Mouse (Mus musculus) liver, embryonic 11.5 days (tissue): ENCODE results near the gene Slc17a6. TPM values are rescaled to one million over a fixed set of nuclear protein-coding genes. Genes with fewer than 3 reads are reported as not detected.
"Not testable (repeated sequence)": the region's sequence is repeated elsewhere in the genome, so short reads cannot be mapped to it uniquely, and the experiment has no call there.

Experiments used
- ATAC-seq: fragments of 200-750 bp; cut with Nextera tagmentation; replicated peaks from 2 replicates; pipeline ENCODE4 v1.8.0; 2017; ENCODE audit warnings: moderate number of reproducible peaks, mild to moderate bottlenecking, moderate TSS enrichment, moderate library complexity; ENCODE audit not compliant: low FRiP score
- DNase-seq: peaks from one replicate; pipeline ENCODE4 v3.0.0-alpha.2; 2017; ENCODE audit warnings: low spot score
- H3K27ac ChIP-seq: fragments of 300-500 bp; sonication (generic); 2 replicates; pipeline ENCODE4 v1.5.1; 2014; ENCODE audit warnings: mild to moderate bottlenecking, low read depth, low read length, control low read depth
- H3K27me3 ChIP-seq: fragments of 300-500 bp; sonication (generic); replicated peaks from 2 replicates; pipeline ENCODE4 v1.6.1; 2014; ENCODE audit warnings: low read length, mixed read lengths; ENCODE audit not compliant: control insufficient read depth, insufficient read depth
- H3K36me3 ChIP-seq: fragments of 300-500 bp; sonication (generic); 2 replicates; pipeline ENCODE4 v1.6.1; 2014; ENCODE audit warnings: mild to moderate bottlenecking, low read length, moderate library complexity, mixed read lengths; ENCODE audit not compliant: control insufficient read depth, insufficient read depth
- H3K4me1 ChIP-seq: fragments of 300-500 bp; sonication (generic); replicated peaks from 2 replicates; pipeline ENCODE4 v1.6.1; 2014; ENCODE audit warnings: low read length, mixed read lengths; ENCODE audit not compliant: control insufficient read depth, insufficient read depth
- H3K4me2 ChIP-seq: fragments of 300-500 bp; sonication (generic); 2 replicates; pipeline ENCODE4 v1.6.1; 2014; ENCODE audit warnings: mild to moderate bottlenecking, control low read depth, moderate library complexity
- H3K4me3 ChIP-seq: fragments of 300-500 bp; sonication (generic); 2 replicates; pipeline ENCODE4 v1.5.1; 2014; ENCODE audit warnings: low read depth, low read length, control low read depth
- H3K9ac ChIP-seq: fragments of 300-500 bp; sonication (generic); 2 replicates; pipeline ENCODE4 v1.6.1; 2014; ENCODE audit warnings: low read depth, low read length, control low read depth
- H3K9me3 ChIP-seq: fragments of 300-500 bp; sonication (generic); 2 replicates; pipeline ENCODE4 v1.6.1; 2016; ENCODE audit warnings: low read length, inconsistent platforms, mixed read lengths; ENCODE audit not compliant: control insufficient read depth
- WGBS: fragments of 180-500 bp; shearing (Covaris S2); extraction: QIAGEN DNeasy Blood & Tissue Kit; methylation state at CpG from one replicate; pipeline ENCODE4 v1.1.7; 2014; 5-methylcytosine and 5-hydroxymethylcytosine counted together
- polyA plus RNA-seq: library from polyadenylated mRNA; unstranded; fragments of >200 nt; fragmentation: Nextera tagmentation; extraction: Ambion mirVana; gene quantifications from 2 replicates; pipeline ENCODE4 v1.2.1, GENCODE M21; 2014

Slc17a6 gene
- polyA plus RNA-seq, 1 experiment from 2014 or later: not detected

DNA sequence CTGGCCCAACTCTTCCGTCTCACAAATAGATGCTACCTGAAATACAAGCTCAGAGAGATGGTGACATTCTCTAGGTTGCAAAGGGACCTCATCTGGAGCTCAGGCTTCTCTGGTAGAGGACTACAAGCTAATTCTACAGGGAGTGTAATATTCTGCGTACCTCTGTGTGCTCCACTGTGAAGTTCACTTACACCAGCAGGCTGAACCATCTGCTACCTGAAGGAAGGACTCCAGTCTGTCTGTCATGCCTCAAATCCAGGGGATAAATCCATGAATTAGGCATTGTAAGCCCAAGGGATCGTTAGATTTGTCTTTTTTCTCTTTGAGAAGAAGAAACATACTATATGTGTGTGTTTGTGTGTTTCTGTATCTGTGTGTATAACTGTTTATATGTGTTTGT is 9.4 kb downstream of the Slc17a6 start:
- no peak overlapping the region for H3K9ac ChIP-seq
- H3K36me3 ChIP-seq: no peaks in the 10 kb centered on the region
- 46% methylated on average over 3 of the region's 3 CpGs for WGBS
- no peak overlapping the region for H3K4me3 ChIP-seq
- H3K27me3 ChIP-seq: peaks cover 30% of the 10 kb centered on the region
- no peak for ATAC-seq
- H3K27ac ChIP-seq: no peak overlapping the region
- DNase-seq: no peak
- H3K9me3 ChIP-seq: no peaks in the 10 kb centered on the region
- H3K4me2 ChIP-seq: no peak overlapping the region
- H3K4me1 ChIP-seq: no peaks in the 10 kb centered on the region

DNA sequence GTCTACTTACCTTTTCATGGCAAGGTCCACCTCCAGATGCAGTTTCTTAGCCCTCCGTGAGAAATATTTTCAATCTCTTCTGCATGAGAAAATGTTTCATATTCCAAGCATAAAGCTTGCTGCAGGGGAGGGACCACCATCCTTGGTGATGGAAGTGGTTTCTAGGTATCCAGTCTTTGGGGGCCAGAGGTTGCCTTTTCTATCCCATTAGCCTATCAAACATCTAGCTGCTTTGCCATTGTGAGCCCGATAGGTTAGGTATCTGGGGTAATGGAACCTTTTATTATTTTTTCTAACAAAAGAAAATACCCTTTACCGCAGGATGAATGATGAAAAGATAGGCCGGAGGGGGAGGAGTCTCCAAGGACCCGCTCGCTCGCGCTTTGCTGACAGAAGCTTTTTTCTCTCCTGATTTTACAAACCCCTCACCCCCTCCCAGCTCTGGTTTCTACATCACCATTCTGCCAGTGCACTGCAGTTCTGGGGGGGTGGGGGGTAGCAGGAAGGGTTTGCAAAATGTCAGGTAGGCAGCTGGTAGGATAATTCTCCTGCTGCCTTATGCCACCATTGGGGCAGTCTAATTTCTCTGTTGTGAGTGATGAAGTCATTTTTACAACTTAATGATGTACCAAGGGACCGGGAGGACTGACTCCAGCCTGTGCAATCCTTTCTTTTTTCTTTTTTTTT is 10.9 kb downstream of the Slc17a6 start:
- 14% methylated on average over 9 of the region's 9 CpGs for WGBS
- H3K4me3 ChIP-seq: no peak overlapping the region
- no peak overlapping the region for H3K9ac ChIP-seq
- no peak for ATAC-seq
- peaks cover 15% of the 10 kb centered on the region for H3K27me3 ChIP-seq
- no peak for DNase-seq
- H3K36me3 ChIP-seq: no peaks in the 10 kb centered on the region
- no peaks in the 10 kb centered on the region for H3K4me1 ChIP-seq
- no peak overlapping the region for H3K27ac ChIP-seq
- no peaks in the 10 kb centered on the region for H3K9me3 ChIP-seq
- no peak overlapping the region for H3K4me2 ChIP-seq

DNA sequence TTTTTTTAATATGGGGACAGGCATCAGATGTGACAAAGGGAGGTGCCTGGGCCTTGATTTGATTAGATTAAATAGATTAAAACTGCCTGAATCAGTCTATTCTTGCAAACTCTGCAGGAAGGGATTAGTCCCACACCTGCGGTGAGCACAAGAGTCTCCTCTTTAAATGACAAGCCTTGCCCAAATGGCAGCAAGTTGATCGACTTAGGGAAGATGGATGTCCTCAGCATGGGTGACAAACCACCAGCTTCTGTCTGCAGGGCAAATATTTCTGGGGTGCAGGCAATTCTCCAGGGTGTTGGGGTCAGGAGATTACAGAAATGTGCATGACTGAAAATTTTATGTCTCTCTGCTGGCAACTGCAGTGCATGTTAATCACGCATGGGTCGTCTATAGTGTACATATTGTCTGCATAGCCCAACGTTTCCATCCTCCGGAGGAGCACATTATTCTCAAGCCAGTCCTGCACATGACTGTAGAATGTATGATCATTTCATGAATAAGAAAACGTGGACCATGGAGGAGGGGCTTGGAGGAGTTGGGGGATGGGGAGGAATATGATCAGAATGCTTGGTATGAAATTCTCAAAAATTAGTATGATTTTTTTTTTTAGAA is 11.5 kb downstream of the Slc17a6 start:
- no peak for ATAC-seq
- WGBS: 13% methylated on average over 7 of the region's 7 CpGs

DNA sequence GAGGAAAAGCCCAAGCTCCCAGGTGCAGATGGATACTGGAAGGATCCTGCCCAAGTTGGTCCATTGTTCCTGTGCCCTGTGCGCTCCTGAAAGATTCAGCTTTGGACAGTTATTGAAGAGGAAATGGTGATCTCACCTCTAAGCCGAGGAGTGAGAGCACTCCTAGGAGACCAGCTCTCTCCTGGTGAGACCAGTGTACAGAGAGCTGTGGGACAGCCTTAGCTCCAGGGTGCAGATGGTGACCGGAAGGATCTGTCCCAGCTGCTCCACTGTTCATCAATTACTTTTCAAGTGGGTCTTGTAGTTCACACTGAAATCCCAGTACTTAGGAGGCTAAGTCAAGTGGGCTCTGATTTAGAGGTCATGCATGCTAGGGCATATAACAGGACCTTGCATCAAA is 35.3 kb downstream of the Slc17a6 start:
- DNase-seq: no peak
- H3K27ac ChIP-seq: no peak overlapping the region
- no peaks in the 10 kb centered on the region for H3K4me1 ChIP-seq
- H3K4me2 ChIP-seq: no peak overlapping the region
- no peak overlapping the region for H3K4me3 ChIP-seq
- H3K27me3 ChIP-seq: no peaks in the 10 kb centered on the region
- 64% methylated on average over 3 of the region's 3 CpGs for WGBS
- H3K9ac ChIP-seq: no peak overlapping the region
- no peaks in the 10 kb centered on the region for H3K36me3 ChIP-seq
- ATAC-seq: no peak
- no peaks in the 10 kb centered on the region for H3K9me3 ChIP-seq

More for the DNA sequence above, 11.5 kb downstream of the Slc17a6 start:
- H3K4me3 ChIP-seq: no peak overlapping the region
- H3K27ac ChIP-seq: no peak overlapping the region
- no peak overlapping the region for H3K9ac ChIP-seq
- H3K4me2 ChIP-seq: no peak overlapping the region
- H3K36me3 ChIP-seq: no peaks in the 10 kb centered on the region
- no peak for DNase-seq
- H3K9me3 ChIP-seq: no peaks in the 10 kb centered on the region
- no peaks in the 10 kb centered on the region for H3K4me1 ChIP-seq
- H3K27me3 ChIP-seq: peaks cover 10% of the 10 kb centered on the region

DNA sequence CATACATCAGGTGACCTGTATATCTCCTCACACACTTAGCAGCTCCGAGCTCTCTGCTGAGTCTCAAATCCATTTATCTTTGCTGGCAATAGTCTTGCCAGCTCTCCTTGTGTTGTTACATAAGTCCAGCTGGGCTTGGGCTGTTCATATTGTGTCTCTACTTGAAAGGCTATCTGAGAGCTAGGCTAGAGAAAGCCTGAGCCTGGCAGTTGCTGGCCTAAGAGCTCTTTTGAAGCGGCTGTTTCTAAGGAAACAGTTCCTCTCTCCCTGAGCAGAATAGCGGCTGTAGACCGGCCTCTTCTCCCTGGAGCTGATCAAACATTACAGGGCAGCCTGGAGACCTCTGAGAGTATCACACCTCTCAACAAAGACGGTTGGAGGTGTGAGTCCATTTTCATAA is 40.6 kb downstream of the Slc17a6 start:
- WGBS: 33% methylated on average over 5 of the region's 5 CpGs

DNA sequence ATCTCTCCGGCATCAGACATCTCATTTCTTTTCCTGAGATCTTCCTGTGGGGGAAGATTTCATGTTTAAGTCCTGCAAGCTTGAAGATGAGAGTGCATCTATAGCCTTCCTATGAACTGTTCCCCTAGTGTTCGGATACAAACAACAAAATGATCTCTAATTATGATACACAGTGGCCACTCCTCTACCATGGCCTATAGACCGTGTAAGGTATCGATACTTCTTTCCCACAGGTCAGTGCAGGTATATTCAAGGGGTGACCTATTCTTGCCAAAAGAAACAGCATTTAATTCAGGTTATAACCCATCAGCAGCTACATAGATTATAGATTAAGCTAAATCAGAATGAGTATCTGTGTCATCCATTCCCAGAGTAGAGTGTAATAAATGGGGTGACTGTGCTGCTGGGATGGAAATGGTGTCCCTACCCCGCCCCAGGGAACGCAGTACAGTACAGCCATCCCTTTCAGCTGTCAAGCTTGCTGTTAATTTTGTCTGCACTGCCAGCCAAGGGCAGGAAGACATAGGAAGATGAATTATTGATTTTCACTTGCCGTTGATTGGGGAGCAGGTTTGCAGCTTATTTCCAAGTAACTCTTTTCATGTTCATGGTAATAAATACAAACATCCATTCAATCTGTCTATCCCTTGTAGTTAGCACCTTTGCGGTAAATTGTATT is 71.9 kb downstream of the Slc17a6 start:
- H3K9ac ChIP-seq: no peak overlapping the region
- no peaks in the 10 kb centered on the region for H3K27me3 ChIP-seq
- no peaks in the 10 kb centered on the region for H3K36me3 ChIP-seq
- H3K4me3 ChIP-seq: no peak overlapping the region
- ATAC-seq (no peak), DNase-seq (no peak)
- no peaks in the 10 kb centered on the region for H3K9me3 ChIP-seq
- 83% methylated on average over 8 of the region's 8 CpGs for WGBS
- H3K27ac ChIP-seq: no peak overlapping the region
- H3K4me1 ChIP-seq: no peaks in the 10 kb centered on the region
- no peak overlapping the region for H3K4me2 ChIP-seq

More for the DNA sequence above, 40.6 kb downstream of the Slc17a6 start:
- DNase-seq (no peak), ATAC-seq (no peak)
- Histone ChIP-seq H3K9ac (no peak overlapping the region), H3K4me2 (no peak overlapping the region), H3K27me3 (no peaks in the 10 kb centered on the region), H3K27ac (no peak overlapping the region), H3K4me1 (no peaks in the 10 kb centered on the region), H3K4me3 (no peak overlapping the region), H3K9me3 (no peaks in the 10 kb centered on the region), H3K36me3 (no peaks in the 10 kb centered on the region)

DNA sequence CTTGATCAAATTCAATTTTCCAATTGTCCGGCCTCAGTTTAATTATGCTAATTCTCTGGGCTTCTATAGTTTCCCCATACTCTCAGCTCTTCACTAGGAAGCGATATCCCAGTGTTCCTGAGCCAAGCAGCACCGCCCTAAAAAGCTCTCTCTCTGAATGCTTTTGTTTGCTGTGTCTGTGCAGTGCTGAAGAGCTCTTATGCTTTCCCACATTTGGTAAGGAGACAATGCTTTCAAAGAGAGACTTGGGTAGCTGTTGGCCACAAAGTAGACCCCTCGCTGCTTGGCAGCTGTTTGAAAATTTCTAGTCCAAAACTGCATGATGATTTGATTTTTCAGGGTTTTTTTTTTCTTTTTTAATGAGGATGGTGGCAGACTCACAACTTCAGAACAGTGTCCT is 72.6 kb downstream of the Slc17a6 start:
- Histone ChIP-seq H3K9me3 (no peaks in the 10 kb centered on the region), H3K36me3 (no peaks in the 10 kb centered on the region), H3K4me2 (no peak overlapping the region), H3K9ac (no peak overlapping the region), H3K4me3 (no peak overlapping the region), H3K27ac (no peak overlapping the region), H3K4me1 (no peaks in the 10 kb centered on the region), H3K27me3 (no peaks in the 10 kb centered on the region)
- WGBS: 74% methylated on average over 4 of the region's 4 CpGs
- no peak for ATAC-seq
- no peak for DNase-seq

DNA sequence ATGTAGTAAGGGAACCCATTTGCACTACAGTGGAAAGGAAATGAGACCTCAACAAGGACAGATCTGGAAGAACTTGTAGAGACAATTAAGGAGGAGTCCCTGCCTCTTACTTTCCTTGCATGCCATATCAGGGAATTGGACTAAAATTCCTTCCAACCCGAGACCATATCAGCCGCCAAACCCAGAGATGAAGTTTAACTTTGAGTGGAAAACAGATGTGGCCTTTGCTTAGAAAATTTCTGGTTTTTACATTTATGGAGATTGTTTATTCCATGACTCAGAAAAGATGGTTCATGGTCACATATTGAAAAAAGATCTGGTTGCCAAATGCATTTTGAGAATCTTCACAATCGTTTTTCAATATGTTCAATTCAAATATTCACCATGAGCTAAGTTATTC is 87.7 kb downstream of the Slc17a6 start:
- Histone ChIP-seq H3K4me3 (no peak overlapping the region), H3K36me3 (no peaks in the 10 kb centered on the region), H3K27ac (no peak overlapping the region), H3K4me1 (no peaks in the 10 kb centered on the region), H3K27me3 (no peaks in the 10 kb centered on the region), H3K9me3 (no peaks in the 10 kb centered on the region), H3K9ac (no peak overlapping the region), H3K4me2 (no peak overlapping the region)
- no peak for ATAC-seq
- WGBS: 73% methylated on average over 3 of the region's 3 CpGs
- no peak for DNase-seq

DNA sequence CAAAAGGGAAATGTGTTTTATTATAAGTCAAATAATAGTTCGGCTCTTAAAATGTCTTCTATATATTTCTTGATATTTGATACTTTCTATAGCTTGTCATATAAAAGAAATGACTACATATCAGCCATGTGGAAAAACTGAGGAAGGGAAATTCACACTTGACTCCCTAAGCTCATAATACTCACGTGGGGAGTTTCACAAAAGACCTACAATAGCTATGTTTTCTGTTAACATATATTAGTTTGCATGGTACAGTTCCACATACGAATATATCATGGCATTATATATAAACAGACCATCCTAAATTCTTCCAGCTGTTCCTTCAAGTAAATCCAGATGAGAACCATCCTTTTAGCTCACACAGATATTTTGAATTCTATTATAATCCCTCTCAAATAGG is 88.5 kb downstream of the Slc17a6 start:
- H3K4me3 ChIP-seq, H3K27ac ChIP-seq, H3K9ac ChIP-seq, H3K4me1 ChIP-seq, H3K9me3 ChIP-seq, H3K4me2 ChIP-seq, DNase-seq, ATAC-seq, H3K27me3 ChIP-seq, H3K36me3 ChIP-seq: not testable (repeated sequence)
- WGBS: 67% methylated on average over 3 of the region's 3 CpGs
